Mouse (Mus musculus) lung, postnatal 0 days (tissue): ENCODE data around the gene Stt3a.

Experiments
- CTCF ChIP-seq: IDR thresholded peaks from 2 replicates; pipeline ENCODE4 v1.5.1; 2016; ENCODE audit warnings: antibody characterized with exemption, mild to moderate bottlenecking
- EP300 ChIP-seq: IDR thresholded peaks from 2 replicates; pipeline ENCODE4 v1.6.1; 2016; ENCODE audit warnings: antibody characterized with exemption, mild to moderate bottlenecking, control low read depth

DNA sequence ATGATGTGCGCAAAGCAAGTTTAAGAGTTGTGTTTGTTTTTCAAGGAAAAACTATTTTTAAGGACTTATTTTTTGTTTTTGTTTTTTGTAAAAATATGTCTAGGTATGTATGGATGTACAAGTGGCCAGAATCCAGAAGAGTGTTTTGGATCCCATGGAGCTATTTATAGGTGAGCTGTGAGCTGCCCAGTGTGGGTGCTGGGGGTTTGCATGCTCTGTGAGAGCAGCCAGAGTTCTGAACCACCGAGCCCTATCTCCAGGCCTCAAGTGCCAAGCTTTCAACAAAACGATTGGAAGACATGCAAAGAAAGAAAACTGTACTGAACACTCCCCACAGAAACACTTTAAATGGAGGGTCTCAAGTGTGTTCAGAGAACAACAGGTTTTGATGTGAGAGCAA, 61.6 kb downstream of the Stt3a start:
- no peak for TF ChIP-seq CTCF
- no peak for TF ChIP-seq EP300
